Mouse (Mus musculus) embryonic facial prominence, embryonic 14.5 days (tissue): ENCODE results near the gene Med13l. TPM values are rescaled to one million over a fixed set of nuclear protein-coding genes. Genes with fewer than 3 reads are reported as not detected.

Source experiments
- ATAC-seq: fragments of 200-750 bp; cut with Nextera tagmentation; 2 replicates; pipeline ENCODE4 v1.8.0; 2017; ENCODE audit warnings: low read depth, moderate number of reproducible peaks, moderate TSS enrichment
- DNase-seq: peaks from one replicate; pipeline ENCODE4 v3.0.0-alpha.2; 2015; ENCODE audit warnings: low spot score
- H3K27ac ChIP-seq: fragments of 300-500 bp; sonication (generic); replicated peaks from 2 replicates; pipeline ENCODE4 v1.5.1; 2014; ENCODE audit warnings: low read depth, mild to moderate bottlenecking, low read length, moderate library complexity
- H3K27me3 ChIP-seq: fragments of 300-500 bp; sonication (generic); replicated peaks from 2 replicates; pipeline ENCODE4 v1.6.1; 2014; ENCODE audit warnings: low read length; ENCODE audit not compliant: control insufficient read depth, insufficient read depth
- H3K36me3 ChIP-seq: fragments of 300-500 bp; sonication (generic); 2 replicates; pipeline ENCODE4 v1.6.1; 2014; ENCODE audit warnings: low read length, mixed read lengths; ENCODE audit not compliant: control insufficient read depth, insufficient read depth
- H3K4me1 ChIP-seq: fragments of 300-500 bp; sonication (generic); 2 replicates; pipeline ENCODE4 v1.6.1; 2014; ENCODE audit warnings: antibody characterized with exemption, low read length; ENCODE audit not compliant: control insufficient read depth, insufficient read depth
- H3K4me2 ChIP-seq: fragments of 300-500 bp; sonication (generic); 2 replicates; pipeline ENCODE4 v1.6.1; 2014; ENCODE audit warnings: low read depth, mild to moderate bottlenecking, low read length, moderate library complexity, mixed read lengths
- H3K4me3 ChIP-seq: fragments of 300-500 bp; sonication (generic); 2 replicates; pipeline ENCODE4 v1.5.1; 2014; ENCODE audit warnings: low read depth, mild to moderate bottlenecking, low read length
- H3K9ac ChIP-seq: fragments of 300-500 bp; sonication (generic); 2 replicates; pipeline ENCODE4 v1.6.1; 2014; ENCODE audit warnings: low read depth, mild to moderate bottlenecking, low read length, moderate library complexity, mixed read lengths
- H3K9me3 ChIP-seq: fragments of 300-500 bp; sonication (generic); 2 replicates; pipeline ENCODE4 v1.6.1; 2016; ENCODE audit warnings: low read length; ENCODE audit not compliant: control insufficient read depth
- WGBS: fragments of 180-500 bp; shearing (Covaris S2); extraction: QIAGEN DNeasy Blood & Tissue Kit; methylation state at CpG from one replicate; pipeline ENCODE4 v1.1.7; 2014; 5-methylcytosine and 5-hydroxymethylcytosine counted together
- polyA plus RNA-seq: library from polyadenylated mRNA; unstranded; fragments of >200 nt; fragmentation: Nextera tagmentation; extraction: Ambion mirVana; gene quantifications from 2 replicates; pipeline ENCODE4 v1.2.1, GENCODE M21; 2014

Med13l gene
- polyA plus RNA-seq, 1 experiment from 2014 or later = 16.5 TPM

DNA sequence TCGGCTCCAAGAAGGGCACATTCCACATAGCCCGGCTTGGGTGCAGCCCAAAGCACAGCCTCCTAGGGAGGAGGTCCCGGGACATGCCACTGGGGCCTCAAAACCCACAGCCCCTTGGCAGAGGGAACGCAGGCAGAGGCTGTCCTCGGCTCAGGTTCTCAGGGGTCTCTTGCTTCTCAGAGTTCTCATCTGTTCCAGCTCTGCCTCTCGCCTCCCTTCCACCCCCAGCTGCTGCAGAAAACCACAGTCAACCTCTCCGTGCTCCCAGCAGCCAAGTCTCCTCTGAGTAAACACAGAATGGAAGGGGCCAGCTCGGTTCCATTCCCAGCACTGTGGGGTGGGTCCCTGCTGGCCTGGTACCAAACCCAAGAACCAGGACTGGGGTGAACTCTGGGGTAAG is 25.3 kb upstream of the Med13l start:
- peak; percentile 89 for ATAC-seq
- H3K27me3 ChIP-seq = no peaks in the 10 kb centered on the region
- peak; percentile 92 for DNase-seq
- H3K4me2 ChIP-seq = no peak overlapping the region; the same call in 1 of the 2 replicates
- H3K27ac ChIP-seq = peak overlapping the region; percentile 79
- H3K4me1 ChIP-seq = peaks cover 32% of the 10 kb centered on the region
- H3K9me3 ChIP-seq = no peaks in the 10 kb centered on the region
- H3K9ac ChIP-seq = no peak overlapping the region
- no peak overlapping the region for H3K4me3 ChIP-seq
- H3K36me3 ChIP-seq = no peaks in the 10 kb centered on the region
- 21% methylated on average over 6 of the region's 8 CpGs for WGBS

DNA sequence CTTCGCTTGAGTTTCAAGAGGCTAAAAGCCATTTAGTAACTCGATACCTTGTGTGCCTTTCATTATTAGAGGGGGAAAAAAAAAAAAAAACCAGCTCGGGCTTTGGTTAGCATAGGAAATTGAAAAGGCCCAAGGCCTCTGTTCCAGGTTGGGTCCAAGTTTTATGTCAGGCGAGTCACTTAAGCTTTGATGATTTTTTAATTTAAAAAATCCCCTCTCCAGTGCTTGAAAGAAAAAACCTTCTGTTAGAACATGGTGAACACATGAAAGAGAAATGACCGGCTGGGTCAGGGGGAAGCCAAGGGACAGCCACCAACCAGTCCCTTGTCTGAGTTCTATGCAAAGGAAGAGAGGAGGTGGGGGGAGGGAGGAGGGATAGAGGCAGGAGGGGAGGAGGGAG is 22.0 kb upstream of the Med13l start:
- H3K36me3 ChIP-seq = no peaks in the 10 kb centered on the region
- DNase-seq = peak; percentile 40
- H3K9me3 ChIP-seq = peaks cover 7% of the 10 kb centered on the region; the same call in 1 of the 2 replicates
- WGBS = 21% methylated on average over 5 of the region's 5 CpGs
- ATAC-seq = no peak
- no peak overlapping the region for H3K4me2 ChIP-seq
- H3K9ac ChIP-seq = no peak overlapping the region
- H3K27me3 ChIP-seq = no peaks in the 10 kb centered on the region
- no peak overlapping the region for H3K4me3 ChIP-seq
- H3K4me1 ChIP-seq = peaks cover 16% of the 10 kb centered on the region
- 0 out of 2 replicates have a peak overlapping the region, but pooled peaks have one; percentile 10 for H3K27ac ChIP-seq

DNA sequence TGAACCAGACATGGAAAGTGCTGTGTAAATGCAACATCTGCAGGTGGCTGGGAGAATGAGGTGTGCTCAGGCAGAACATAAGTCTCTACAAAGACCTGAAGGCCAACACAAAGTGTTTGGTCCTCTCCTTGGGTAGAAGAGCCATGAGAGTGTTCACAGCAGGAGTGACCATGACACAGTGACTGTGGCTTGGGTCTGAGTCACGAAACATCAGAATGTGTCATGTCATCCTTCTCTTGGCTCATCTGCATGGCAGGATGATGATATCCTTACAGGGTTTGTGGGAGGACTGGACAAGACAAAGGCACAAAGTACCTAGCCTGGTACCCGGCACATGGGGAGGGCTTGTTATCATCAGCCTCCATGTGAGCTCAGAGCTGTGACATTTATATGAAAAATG is 16.7 kb upstream of the Med13l start:
- no peak for ATAC-seq
- no peak overlapping the region for H3K9ac ChIP-seq
- WGBS = 95% methylated on average over 2 of the region's 2 CpGs
- H3K4me1 ChIP-seq = no peaks in the 10 kb centered on the region
- no peaks in the 10 kb centered on the region for H3K27me3 ChIP-seq
- no peak for DNase-seq
- no peaks in the 10 kb centered on the region for H3K36me3 ChIP-seq
- H3K4me2 ChIP-seq = no peak overlapping the region
- peaks cover 7% of the 10 kb centered on the region; the same call in 1 of the 2 replicates for H3K9me3 ChIP-seq
- no peak overlapping the region for H3K4me3 ChIP-seq
- H3K27ac ChIP-seq = no peak overlapping the region

DNA sequence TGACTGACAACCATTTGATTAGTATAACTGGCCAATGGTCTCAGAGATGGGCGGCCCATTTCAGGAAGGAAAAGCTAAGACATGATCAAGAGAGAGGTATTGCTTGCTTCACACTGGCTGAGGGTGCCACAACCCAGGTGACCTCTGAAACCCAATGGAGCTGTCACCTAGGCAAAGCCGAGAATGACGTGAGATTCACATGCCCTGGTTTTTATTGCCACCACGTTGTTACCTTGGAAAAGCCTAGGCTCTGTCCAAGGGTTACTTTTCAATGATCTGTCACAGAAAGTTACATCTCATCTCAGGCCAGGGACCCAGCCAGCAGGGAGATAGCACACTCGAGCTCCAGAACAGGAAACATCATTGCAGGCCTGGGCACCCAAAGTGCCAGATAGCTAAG is 10.0 kb upstream of the Med13l start:
- DNase-seq (no peak), ATAC-seq (no peak)
- Histone ChIP-seq H3K4me1 (no peaks in the 10 kb centered on the region), H3K36me3 (no peaks in the 10 kb centered on the region), H3K9me3 (no peaks in the 10 kb centered on the region), H3K27me3 (no peaks in the 10 kb centered on the region), H3K9ac (no peak overlapping the region), H3K27ac (no peak overlapping the region), H3K4me2 (no peak overlapping the region), H3K4me3 (no peak overlapping the region)
- WGBS = 65% methylated on average over 5 of the region's 5 CpGs

DNA sequence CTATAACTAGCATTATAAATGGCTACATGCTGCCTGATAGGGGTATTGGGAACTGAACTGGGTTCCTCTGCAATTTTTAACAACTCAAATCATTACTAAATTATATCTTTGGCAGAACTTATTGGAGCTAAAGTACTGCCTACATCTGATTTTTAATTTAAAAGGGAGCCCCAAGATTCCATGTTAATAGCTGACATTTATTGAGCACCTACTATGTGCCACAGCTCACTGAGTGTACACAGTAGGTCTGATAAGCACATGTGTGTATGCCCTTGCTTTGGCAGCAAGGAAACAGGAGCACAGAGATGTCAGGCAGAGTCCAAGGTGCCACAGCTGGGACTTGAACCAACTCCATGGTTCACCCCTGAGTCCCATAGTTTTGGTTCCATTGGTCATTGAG is 7.2 kb upstream of the Med13l start:
- Histone ChIP-seq H3K9me3 (no peaks in the 10 kb centered on the region), H3K4me3 (no peak overlapping the region), H3K36me3 (no peaks in the 10 kb centered on the region), H3K27ac (no peak overlapping the region), H3K9ac (no peak overlapping the region), H3K4me1 (no peaks in the 10 kb centered on the region), H3K27me3 (0 out of 2 replicates have a peak, but pooled peaks cover 7% of the 10 kb centered on the region), H3K4me2 (no peak overlapping the region)
- no peak for ATAC-seq
- DNase-seq = no peak

DNA sequence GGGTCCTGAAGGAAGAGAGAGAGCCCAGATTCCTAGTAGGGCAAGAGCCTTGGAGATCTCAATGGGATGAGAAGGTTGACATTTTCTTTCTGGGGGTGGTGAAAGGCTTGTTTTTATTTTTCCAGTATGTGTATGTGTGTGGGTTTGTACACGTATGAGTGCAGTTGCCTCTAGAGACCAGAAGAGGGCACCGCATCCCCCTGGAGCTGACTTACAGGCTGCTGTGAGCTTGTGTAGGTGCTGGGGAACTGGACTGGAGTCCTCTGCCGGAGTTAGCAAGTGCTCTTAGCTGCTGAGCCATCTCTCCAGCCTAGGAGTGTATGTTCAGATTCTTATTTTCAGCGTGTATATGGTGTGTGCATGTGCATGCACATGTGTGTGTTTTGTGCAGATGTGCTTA is 5.2 kb upstream of the Med13l start:
- WGBS = 90% methylated on average over 4 of the region's 4 CpGs
- Histone ChIP-seq H3K4me2 (no peak overlapping the region), H3K27ac (no peak overlapping the region), H3K36me3 (no peaks in the 10 kb centered on the region), H3K4me3 (no peak overlapping the region), H3K9me3 (no peaks in the 10 kb centered on the region), H3K9ac (no peak overlapping the region), H3K4me1 (no peaks in the 10 kb centered on the region), H3K27me3 (0 out of 2 replicates have a peak, but pooled peaks cover 7% of the 10 kb centered on the region)
- no peak for DNase-seq
- no peak for ATAC-seq

DNA sequence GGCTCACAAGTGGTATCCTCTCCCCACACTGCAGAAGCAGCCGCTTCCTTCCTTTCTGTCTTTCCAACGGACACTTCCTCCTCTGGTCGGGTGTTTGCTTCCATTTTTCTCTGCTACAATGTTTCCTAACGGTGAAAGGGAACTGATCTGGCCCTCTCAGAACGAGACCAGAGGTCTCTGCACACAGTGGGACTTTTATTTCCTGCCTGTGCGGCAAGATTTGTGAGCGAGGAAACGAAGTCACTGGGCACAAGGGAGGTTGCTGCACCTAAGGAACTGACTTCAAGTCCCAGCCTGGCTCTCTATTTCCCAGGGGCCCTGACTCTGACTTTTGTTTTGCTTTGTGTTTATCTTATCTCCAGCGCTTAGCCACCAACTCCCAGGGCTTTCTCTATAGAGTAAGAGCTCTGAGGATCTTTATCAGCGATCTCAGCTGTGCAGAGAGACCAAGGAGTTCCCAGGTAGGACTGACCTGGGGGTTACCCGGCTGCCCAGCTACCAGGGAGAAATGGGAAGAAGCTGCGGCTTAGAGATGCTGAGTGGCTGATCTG is 4.0 kb upstream of the Med13l start:
- H3K27me3 ChIP-seq = 0 out of 2 replicates have a peak, but pooled peaks cover 7% of the 10 kb centered on the region
- H3K36me3 ChIP-seq = no peaks in the 10 kb centered on the region
- no peak overlapping the region for H3K4me2 ChIP-seq
- H3K4me3 ChIP-seq = no peak overlapping the region
- no peak for ATAC-seq
- 19% methylated on average over 12 of the region's 12 CpGs for WGBS
- H3K9ac ChIP-seq = no peak overlapping the region
- no peak for DNase-seq
- H3K27ac ChIP-seq = no peak overlapping the region
- H3K4me1 ChIP-seq = no peaks in the 10 kb centered on the region
- no peaks in the 10 kb centered on the region for H3K9me3 ChIP-seq

DNA sequence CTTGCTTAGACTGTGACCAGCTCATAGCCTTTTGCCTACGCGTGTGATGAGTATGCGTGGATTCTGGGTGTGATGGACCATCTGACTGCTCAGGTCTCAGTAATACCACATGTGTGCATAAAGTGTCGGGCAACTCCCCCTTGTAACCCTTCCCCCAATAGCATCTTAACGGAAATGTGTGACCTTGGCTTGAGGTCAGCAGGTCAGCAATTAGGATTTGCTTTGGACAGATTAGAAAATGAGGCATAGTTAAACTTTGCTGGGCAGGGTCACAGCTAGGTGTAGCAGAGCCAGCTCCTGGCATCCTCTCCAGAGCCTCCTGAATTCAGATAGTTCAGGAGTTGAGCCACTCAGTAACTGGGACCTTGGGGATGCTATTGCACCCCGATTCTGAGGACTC is 1.6 kb upstream of the Med13l start:
- Histone ChIP-seq H3K27me3 (0 out of 2 replicates have a peak, but pooled peaks cover 7% of the 10 kb centered on the region), H3K9me3 (no peaks in the 10 kb centered on the region), H3K4me3 (no peak overlapping the region), H3K4me2 (peak overlapping the region; percentile 79; the same call in 1 of the 2 replicates), H3K36me3 (no peaks in the 10 kb centered on the region), H3K27ac (no peak overlapping the region), H3K9ac (no peak overlapping the region), H3K4me1 (peaks cover 20% of the 10 kb centered on the region)
- 60% methylated on average over 6 of the region's 6 CpGs for WGBS
- DNase-seq (no peak), ATAC-seq (no peak)
